Mouse (Mus musculus) bone marrow, adult 2 months (tissue): ENCODE data around the gene Pde4dip.

Source experiments
- CTCF ChIP-seq: fragments of 200-500 bp; IDR thresholded peaks from 2 replicates; pipeline ENCODE4 v1.5.1; 2011; ENCODE audit warnings: low read length, control low read depth; ENCODE audit not compliant: control insufficient read depth, insufficient read depth
- POLR2A ChIP-seq: fragments of 200-500 bp; IDR thresholded peaks from 2 replicates; pipeline ENCODE4 v1.6.1; 2011; ENCODE audit warnings: low read depth, mild to moderate bottlenecking, control low read depth, low read length, borderline replicate concordance; ENCODE audit not compliant: control insufficient read depth

DNA sequence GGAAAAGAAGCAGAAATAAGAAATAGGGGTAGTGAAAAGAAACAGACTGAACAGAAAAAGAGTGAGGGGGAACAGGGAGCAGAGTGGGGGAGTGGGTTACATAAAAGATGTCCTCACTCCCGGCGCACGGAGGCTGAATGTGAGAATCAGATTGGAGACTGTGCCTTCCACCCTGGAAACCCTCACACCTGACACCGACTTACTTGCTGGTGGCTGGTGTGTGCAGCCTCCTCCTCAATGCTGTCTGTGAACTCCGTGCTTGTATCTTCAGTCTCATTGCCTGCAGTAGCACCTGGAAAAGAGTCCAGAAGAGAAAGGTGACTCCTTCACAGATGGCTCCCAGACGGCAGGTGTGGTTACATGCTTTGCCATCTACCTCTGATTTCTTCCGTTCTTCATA, 157.9 kb downstream of the Pde4dip start:
- TF ChIP-seq POLR2A (no peak), CTCF (no peak)
